Mouse (Mus musculus) CH12.LX (cell line): ENCODE results near the gene Pitpna. TPM values are rescaled to one million over a fixed set of nuclear protein-coding genes. Genes with fewer than 3 reads are reported as not detected.

ENCODE experiments used
- DNase-seq: peaks from one replicate; pipeline ENCODE4 v3.0.0-alpha.2; 2013; ENCODE audit errors: extremely low read depth
- H3K27ac ChIP-seq: 2 replicates; pipeline ENCODE4 v1.5.1; 2012; ENCODE audit warnings: low read depth, mild to moderate bottlenecking, control low read depth, moderate library complexity; ENCODE audit not compliant: insufficient read depth
- H3K27me3 ChIP-seq: replicated peaks from 2 replicates; pipeline ENCODE3; 2012; ENCODE audit warnings: inconsistent platforms
- H3K36me3 ChIP-seq, 2 experiments: replicated peaks in 1 of 2; 2 replicates each; pipeline versions ENCODE3 to v1.6.1; 2012; ENCODE audit warnings: inconsistent platforms in 1 of 2, low read length in 1 of 2, mild to moderate bottlenecking in 1 of 2, mixed read lengths in 1 of 2, moderate library complexity in 1 of 2; ENCODE audit not compliant: control insufficient read depth in 1 of 2, insufficient read depth in 1 of 2
- H3K4me1 ChIP-seq, 2 experiments: 2 replicates each; pipeline ENCODE4 v1.6.1; 2012; ENCODE audit warnings: inconsistent platforms in 1 of 2, moderate library complexity in 1 of 2; ENCODE audit not compliant: insufficient read depth in 2 of 2, control insufficient read depth in 1 of 2
- H3K4me2 ChIP-seq: 2 replicates; pipeline ENCODE4 v1.6.1; 2012; ENCODE audit warnings: low read depth, mild to moderate bottlenecking, control low read depth; ENCODE audit not compliant: poor library complexity, insufficient read depth, severe bottlenecking
- H3K4me3 ChIP-seq, 3 experiments: fragments of 150-350 bp in 1 of 3; sonication (generic) in 1 of 3; replicated peaks in 1 of 3; 2 replicates each; pipeline versions ENCODE3 to v1.5.1; 2011 to 2012; ENCODE audit warnings: low read depth in 2 of 3, low read length in 2 of 3, mild to moderate bottlenecking in 2 of 3, moderate library complexity in 2 of 3, control low read depth in 1 of 3, improper control_type of control experiment in 1 of 3, inconsistent platforms in 1 of 3, mixed read lengths in 1 of 3; ENCODE audit not compliant: poor library complexity in 1 of 3
- H3K79me2 ChIP-seq: replicated peaks from 2 replicates; pipeline ENCODE4 v1.6.1; 2012; ENCODE audit warnings: mild to moderate bottlenecking, moderate library complexity; ENCODE audit not compliant: control insufficient read depth, poor library complexity, insufficient read depth, severe bottlenecking; ENCODE audit errors: extremely low read depth
- H3K9ac ChIP-seq: 2 replicates; pipeline ENCODE4 v1.6.1; 2012; ENCODE audit warnings: low read depth, mild to moderate bottlenecking, control low read depth, moderate library complexity; ENCODE audit not compliant: insufficient read depth
- H3K9me3 ChIP-seq: replicated peaks from 2 replicates; pipeline ENCODE3; 2012; ENCODE audit warnings: low read length, inconsistent platforms, mixed read lengths
- CHD1 ChIP-seq: IDR thresholded peaks from 2 replicates; pipeline ENCODE4 v1.6.1; 2012; ENCODE audit warnings: low read depth, low read length, improper control_type of control experiment, inconsistent platforms
- GABPA ChIP-seq: IDR thresholded peaks from 2 replicates; pipeline ENCODE4 v1.6.1; 2012; ENCODE audit warnings: low read depth, low read length, improper control_type of control experiment, inconsistent platforms; ENCODE audit not compliant: insufficient replicate concordance
- IRF4 ChIP-seq: IDR thresholded peaks from 2 replicates; pipeline ENCODE4 v1.6.1; 2014; ENCODE audit warnings: low read depth, mild to moderate bottlenecking, inconsistent platforms, low read length, improper control_type of control experiment
- JUND ChIP-seq: conservative IDR thresholded peaks from 2 replicates; pipeline ENCODE4 v1.6.1; 2011; ENCODE audit warnings: low read depth, low read length, improper control_type of control experiment
- MAFK ChIP-seq: IDR thresholded peaks from 2 replicates; pipeline ENCODE4 v1.6.1; 2011; ENCODE audit warnings: low read length, improper control_type of control experiment; ENCODE audit not compliant: insufficient replicate concordance
- MAX ChIP-seq: IDR thresholded peaks from 2 replicates; pipeline ENCODE4 v1.6.1; 2011; ENCODE audit warnings: low read length, improper control_type of control experiment
- MAZ ChIP-seq: IDR thresholded peaks from 2 replicates; pipeline ENCODE4 v1.6.1; 2012; ENCODE audit warnings: low read depth, mild to moderate bottlenecking, inconsistent platforms, low read length, improper control_type of control experiment, moderate library complexity
- MEF2A ChIP-seq: IDR thresholded peaks from 2 replicates; pipeline ENCODE4 v1.6.1; 2014; ENCODE audit warnings: low read depth, mild to moderate bottlenecking, inconsistent platforms, low read length, improper control_type of control experiment, borderline replicate concordance
- MXI1 ChIP-seq: IDR thresholded peaks from 2 replicates; pipeline ENCODE4 v1.6.1; 2011; ENCODE audit warnings: mild to moderate bottlenecking, low read depth, low read length, improper control_type of control experiment
- MYC ChIP-seq: IDR thresholded peaks from 2 replicates; pipeline ENCODE4 v1.6.1; 2011; ENCODE audit warnings: low read depth, mild to moderate bottlenecking, improper control_type of control experiment, low read length
- NELFE ChIP-seq: IDR thresholded peaks from 2 replicates; pipeline ENCODE4 v1.6.1; 2011; ENCODE audit warnings: low read depth, low read length, improper control_type of control experiment
- NRF1 ChIP-seq: IDR thresholded peaks from 2 replicates; pipeline ENCODE4 v1.6.1; 2014; ENCODE audit warnings: low read depth, mild to moderate bottlenecking, inconsistent platforms, low read length, improper control_type of control experiment, moderate library complexity
- PAX5 ChIP-seq: IDR thresholded peaks from 2 replicates; pipeline ENCODE4 v1.6.1; 2012; ENCODE audit warnings: low read length, inconsistent platforms, mixed read lengths
- POLR2A ChIP-seq: IDR thresholded peaks from 2 replicates; pipeline ENCODE4 v1.6.1; 2011; ENCODE audit warnings: low read depth, mild to moderate bottlenecking, improper control_type of control experiment, low read length
- RCOR1 ChIP-seq: conservative IDR thresholded peaks from 2 replicates; pipeline ENCODE4 v1.6.1; 2012; ENCODE audit warnings: low read depth, mild to moderate bottlenecking, inconsistent platforms, low read length, improper control_type of control experiment
- SIN3A ChIP-seq: IDR thresholded peaks from 2 replicates; pipeline ENCODE4 v1.6.1; 2012; ENCODE audit warnings: low read length, improper control_type of control experiment, inconsistent platforms
- SMC3 ChIP-seq: IDR thresholded peaks from 2 replicates; pipeline ENCODE4 v1.6.1; 2011; ENCODE audit warnings: low read depth, low read length, improper control_type of control experiment
- TBP ChIP-seq: conservative IDR thresholded peaks from 2 replicates; pipeline ENCODE4 v1.6.1; 2011; ENCODE audit warnings: low read depth, low read length, improper control_type of control experiment
- TCF12 ChIP-seq: IDR thresholded peaks from 2 replicates; pipeline ENCODE4 v1.6.1; 2014; ENCODE audit warnings: low read depth, mild to moderate bottlenecking, inconsistent platforms, low read length, improper control_type of control experiment
- UBTF ChIP-seq: IDR thresholded peaks from 2 replicates; pipeline ENCODE4 v1.6.1; 2012; ENCODE audit warnings: low read depth, mild to moderate bottlenecking, inconsistent platforms, low read length, improper control_type of control experiment, moderate library complexity
- ZKSCAN1 ChIP-seq: IDR thresholded peaks from 2 replicates; pipeline ENCODE4 v1.6.1; 2012; ENCODE audit warnings: low read depth, inconsistent platforms, low read length, improper control_type of control experiment, borderline replicate concordance
- ZMIZ1 ChIP-seq: IDR thresholded peaks from 2 replicates; pipeline ENCODE4 v1.6.1; 2012; ENCODE audit warnings: low read depth, mild to moderate bottlenecking, inconsistent platforms, low read length, improper control_type of control experiment
- ZNF384 ChIP-seq: IDR thresholded peaks from 2 replicates; pipeline ENCODE4 v1.6.1; 2012; ENCODE audit warnings: low read depth, low read length, improper control_type of control experiment, inconsistent platforms
- dilution Hi-C: fragments of 300-500 bp; cut with MboI; formaldehyde crosslinking; loops from 2 replicates; pipeline ENCODE4 v1.14.3; 2020; ENCODE audit warnings: low sequenced_read_pairs; ENCODE audit not compliant: extremely low pct_unique_long_range_greater_than_20kb, extremely low pct_ligation_motif_present
- in situ Hi-C: fragments of 300-500 bp; cut with MboI; formaldehyde crosslinking; loops from 3 replicates; pipeline ENCODE4 v1.14.3; 2019; ENCODE audit warnings: low sequenced_read_pairs, low pct_ligation_motif_present, low pct_unique_long_range_greater_than_20kb, mixed read lengths
- polyA plus RNA-seq: library from polyadenylated mRNA; unstranded; fragments of >175 nt; gene quantifications from 2 replicates; pipeline ENCODE4 v1.2.1, GENCODE M21; 2012; ENCODE audit warnings: low read depth; ENCODE audit not compliant: insufficient read length
- total RNA-seq, 2 experiments: library from RNA; depleted of rRNA; stranded (reverse); fragments of 300-350 nt in 1 of 2; fragments of >200 nt in 1 of 2; gene quantifications; 2 replicates each; pipeline ENCODE4 v1.2.3; 2012 to 2014

The Pitpna gene
- total and polyA plus RNA-seq, 3 experiments = 61.8 to 243 (median 80.7) TPM

DNA sequence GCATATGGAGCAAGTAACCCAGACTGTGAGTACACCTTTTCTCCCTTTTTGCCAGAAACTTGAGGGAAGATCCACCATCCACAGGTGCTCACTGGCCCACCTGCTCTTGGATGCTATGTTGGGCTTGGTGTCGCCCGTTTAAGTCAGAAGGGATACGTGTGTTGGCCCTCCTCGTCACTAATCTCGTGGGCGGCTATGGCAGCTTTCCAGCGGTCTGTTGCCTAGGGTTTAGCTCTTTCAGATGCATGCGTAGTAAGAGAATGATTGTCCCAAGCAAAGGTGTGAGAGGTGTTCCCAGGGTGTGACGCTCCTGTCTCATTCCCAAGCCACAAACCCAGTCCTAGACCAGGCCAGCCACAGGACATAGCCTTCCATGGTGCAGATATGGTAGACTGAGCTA lies 43.2 kb upstream of the Pitpna start:
- Histone ChIP-seq H3K4me3 (no peak overlapping the region), H3K4me2 (no peak overlapping the region), H3K27me3 (no peaks in the 10 kb centered on the region), H3K27ac (no peak overlapping the region), H3K79me2 (no peaks in the 10 kb centered on the region), H3K9me3 (no peaks in the 10 kb centered on the region), H3K4me1 (peaks cover 5 to 33% of the 10 kb centered on the region in 2 experiments), H3K36me3 (peaks cover 0 to 62% of the 10 kb centered on the region in 2 experiments), H3K9ac (no peak overlapping the region)
- dilution Hi-C loops = no loop called here
- no peak for DNase-seq
- TF ChIP-seq JUND (no peak), TCF12 (no peak), POLR2A (no peak), ZMIZ1 (no peak), IRF4 (no peak), NRF1 (no peak), MEF2A (no peak), MAZ (no peak), MAFK (no peak), RCOR1 (no peak), CHD1 (no peak), UBTF (no peak), TBP (no peak), SMC3 (no peak), GABPA (no peak), PAX5 (no peak)
- in situ Hi-C loops = no loop called here

DNA sequence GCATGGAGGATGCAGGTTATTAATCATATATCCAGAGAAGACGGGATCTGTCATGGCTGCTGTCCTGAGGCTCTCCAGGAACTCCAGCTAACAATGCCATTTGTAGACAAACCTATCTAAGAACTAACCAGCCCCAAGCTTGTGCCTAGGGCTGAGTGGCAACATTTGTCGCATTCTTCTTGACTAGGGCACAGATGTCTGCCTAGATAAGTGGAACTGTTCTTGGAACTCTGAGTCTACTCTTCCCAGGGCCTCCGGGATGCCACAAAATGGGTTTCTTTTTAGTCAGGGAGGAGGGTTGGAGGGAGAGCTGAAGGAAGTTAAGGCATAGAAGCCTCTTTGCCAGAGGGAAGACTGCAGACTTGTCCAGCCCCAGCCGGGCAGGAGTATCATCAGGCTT lies 41.8 kb upstream of the Pitpna start:
- no peak overlapping the region for H3K4me3 ChIP-seq
- TF ChIP-seq JUND = no peak
- no peak for TF ChIP-seq TBP
- no peak for TF ChIP-seq SIN3A
- no peak for TF ChIP-seq ZKSCAN1
- TF ChIP-seq UBTF = no peak
- TF ChIP-seq ZNF384 = no peak
- TF ChIP-seq MYC = no peak
- TF ChIP-seq NRF1 = no peak
- no peak for TF ChIP-seq NELFE
- TF ChIP-seq MAX = no peak
- TF ChIP-seq MXI1 = no peak
- no peak for TF ChIP-seq MEF2A
- no peak for TF ChIP-seq SMC3
- TF ChIP-seq MAZ = no peak
- H3K4me2 ChIP-seq = no peak overlapping the region
- no peaks in the 10 kb centered on the region for H3K27me3 ChIP-seq
- in situ Hi-C loops (no loop called here), dilution Hi-C loops (no loop called here)
- H3K79me2 ChIP-seq = no peaks in the 10 kb centered on the region
- peaks cover 0 to 59% of the 10 kb centered on the region in 2 experiments for H3K36me3 ChIP-seq
- H3K27ac ChIP-seq = no peak overlapping the region
- H3K9me3 ChIP-seq = no peaks in the 10 kb centered on the region
- peaks cover 13 to 35% of the 10 kb centered on the region in 2 experiments for H3K4me1 ChIP-seq
- H3K9ac ChIP-seq = no peak overlapping the region
- DNase-seq = no peak
